Mouse (Mus musculus): ENCODE data around the gene Fsd1.
A peak's percentile ranks its signal among the peaks of the same experiment; 100 is the strongest.

The Fsd1 gene

GRCm38 (mm10) chr17:56030919-56031318, 44.6 kb downstream of the Fsd1 start:
- no peak for DNase-seq (ENCODE audit: low spot score)

- DNase-seq (ENCODE audit: low spot score) = no peak
These were observed 45.1 kb downstream of the Fsd1 start for GRCm38 (mm10) chr17:56031431-56031830.

DNA sequence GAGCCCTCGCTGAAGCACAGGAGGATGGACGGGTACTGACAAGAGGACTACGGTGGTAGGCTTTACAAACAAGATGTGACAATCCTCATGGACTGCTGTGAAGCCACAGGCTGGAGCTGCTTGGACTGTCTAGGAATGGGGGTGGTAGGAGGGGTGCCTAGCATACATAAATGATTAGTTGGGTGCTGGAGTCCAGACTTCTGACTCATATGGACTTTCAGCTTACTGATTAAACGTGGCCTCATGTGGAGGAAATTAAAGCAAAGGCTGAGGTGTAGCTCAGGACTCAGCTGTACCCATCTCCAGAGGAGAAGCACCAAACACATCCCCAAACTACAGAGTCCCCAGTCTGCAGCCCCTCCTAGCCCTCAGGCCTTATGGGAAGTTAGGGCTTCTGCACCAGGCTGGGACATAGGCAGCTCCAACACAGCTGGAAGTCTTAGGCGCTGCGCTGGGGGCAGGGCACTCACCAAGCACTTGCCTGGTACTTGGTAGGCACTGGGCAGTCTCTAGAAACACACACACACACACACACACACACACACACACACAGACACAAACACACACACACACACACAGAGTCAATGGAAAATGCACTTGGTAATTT, 45.9 kb downstream of the Fsd1 start:
- DNase-seq (ENCODE audit: low spot score) = no peak

- DNase-seq (ENCODE audit: low spot score) = no peak
These were observed 46.5 kb downstream of the Fsd1 start for GRCm38 (mm10) chr17:56032831-56033230.

DNA sequence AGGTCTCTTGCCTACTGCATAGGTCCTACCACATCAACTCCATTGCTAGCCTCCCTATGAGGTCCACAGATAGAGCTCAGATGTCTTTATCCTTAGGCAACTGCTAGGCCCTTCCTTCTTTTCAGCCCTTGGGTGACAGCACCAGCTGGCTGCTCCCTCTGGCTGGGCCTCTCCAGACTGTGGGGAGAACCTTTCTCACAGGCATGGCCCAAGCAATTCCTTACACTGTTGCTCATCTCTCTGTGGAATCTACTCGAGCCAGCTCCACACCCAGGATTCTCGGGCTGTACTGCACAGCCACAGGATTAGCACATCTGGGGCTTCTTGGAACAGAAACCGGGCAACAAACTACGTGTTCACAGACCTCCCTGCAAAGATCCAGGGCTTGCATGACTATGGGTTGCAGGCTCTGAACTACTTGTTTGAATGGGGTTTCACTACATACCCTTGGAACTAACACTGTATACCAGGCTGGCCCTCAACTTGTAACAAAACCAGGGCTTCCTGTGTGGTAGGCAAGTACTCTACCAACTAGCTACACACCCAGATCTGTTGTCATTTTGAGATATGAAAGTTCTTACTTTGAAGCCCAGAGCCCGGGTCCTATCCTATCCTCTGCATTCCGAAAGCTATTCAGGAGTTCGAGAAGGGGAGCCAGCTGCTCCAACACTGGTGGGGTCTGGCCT, 47.9 kb downstream of the Fsd1 start:
- DNase-seq (ENCODE audit: low spot score) = no peak

DNA sequence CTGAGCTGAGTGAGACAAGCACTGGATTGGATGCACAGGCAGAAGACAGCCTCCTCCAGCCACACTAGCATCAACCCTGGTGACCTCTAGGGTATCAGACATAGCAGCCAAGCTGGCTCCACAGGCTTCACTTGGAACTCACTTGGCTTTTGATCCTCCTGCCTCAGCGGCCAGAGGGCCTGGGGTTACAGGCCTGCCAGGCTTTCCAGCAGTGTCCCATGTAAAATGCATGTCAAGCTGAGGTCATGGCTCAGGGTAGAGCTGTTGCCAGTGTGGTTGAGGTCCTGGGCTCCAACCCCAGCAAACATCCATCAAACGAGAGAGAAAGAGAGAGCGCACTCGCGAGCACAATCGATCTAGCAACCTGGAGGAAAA, 48.4 kb downstream of the Fsd1 start:
- DNase-seq (ENCODE audit: low spot score) = no peak

DNA sequence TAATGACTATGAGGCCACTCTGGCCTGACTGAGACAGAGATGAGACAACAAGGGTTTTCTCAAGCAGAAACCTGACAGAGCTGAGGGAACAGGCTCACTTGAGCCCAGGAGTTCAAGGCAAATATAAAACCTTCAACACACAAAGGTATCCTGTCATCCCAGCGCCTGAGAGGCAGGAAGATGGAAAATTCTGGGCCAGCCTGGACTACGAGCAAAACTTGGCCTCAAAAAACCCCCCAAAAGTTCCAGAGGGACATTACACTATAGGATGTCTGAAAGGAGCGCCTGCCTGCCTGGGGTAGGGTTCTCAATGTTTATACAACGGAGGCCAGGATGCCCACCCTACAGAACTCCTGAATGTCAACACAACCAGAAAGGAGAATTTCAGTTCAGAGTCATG, 48.9 kb downstream of the Fsd1 start:
- no peak for DNase-seq (ENCODE audit: low spot score)

DNA sequence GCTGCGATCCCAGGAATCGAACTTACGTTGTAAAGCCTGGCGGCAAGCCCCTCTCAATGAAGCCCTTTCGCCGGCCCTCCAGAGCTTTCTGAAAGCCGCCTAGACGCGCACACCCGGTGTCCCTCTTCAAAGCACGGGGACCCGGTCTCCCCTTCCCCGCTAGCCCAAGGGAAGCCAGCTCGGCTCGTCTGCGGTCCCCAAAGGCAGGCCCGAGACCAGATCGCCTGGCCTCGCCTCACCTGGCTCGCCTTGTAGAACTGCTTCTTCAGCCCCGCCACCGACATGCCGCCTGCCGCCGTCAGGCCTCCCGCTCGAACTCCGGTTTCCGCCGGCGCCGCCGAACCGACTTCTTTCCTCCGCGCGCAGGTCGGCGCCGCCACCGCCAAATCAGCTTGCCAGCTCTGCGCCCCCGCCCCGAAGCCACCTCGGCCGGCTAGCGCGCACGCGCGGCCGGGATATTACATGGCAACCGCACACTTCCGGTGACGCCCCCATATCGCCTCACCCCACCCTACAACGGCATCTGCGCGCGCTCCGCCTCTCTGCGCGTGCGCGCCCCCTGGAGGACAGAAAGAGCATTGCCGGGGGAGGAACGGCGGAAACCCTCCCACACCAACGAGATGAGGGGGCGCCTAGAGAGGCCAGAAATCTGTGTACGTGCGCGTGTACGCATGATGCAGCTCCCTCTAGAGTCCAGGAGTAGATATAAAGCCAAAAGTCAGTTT, 50.0 kb downstream of the Fsd1 start, which contains the start of gene Sh3gl1:
Sh3gl1 (minus strand) TSS at position 460 of the 725 bp plus-strand sequence.
- peak; percentile 97 for DNase-seq (ENCODE audit: low spot score)

GRCm38 (mm10) chr17:56036901-56037287, 50.6 kb downstream of the Fsd1 start:
- DNase-seq (ENCODE audit: low spot score) = no peak

- no peak for DNase-seq (ENCODE audit: low spot score)
These were observed 52.4 kb downstream of the Fsd1 start for GRCm38 (mm10) chr17:56038583-56039261.

DNA sequence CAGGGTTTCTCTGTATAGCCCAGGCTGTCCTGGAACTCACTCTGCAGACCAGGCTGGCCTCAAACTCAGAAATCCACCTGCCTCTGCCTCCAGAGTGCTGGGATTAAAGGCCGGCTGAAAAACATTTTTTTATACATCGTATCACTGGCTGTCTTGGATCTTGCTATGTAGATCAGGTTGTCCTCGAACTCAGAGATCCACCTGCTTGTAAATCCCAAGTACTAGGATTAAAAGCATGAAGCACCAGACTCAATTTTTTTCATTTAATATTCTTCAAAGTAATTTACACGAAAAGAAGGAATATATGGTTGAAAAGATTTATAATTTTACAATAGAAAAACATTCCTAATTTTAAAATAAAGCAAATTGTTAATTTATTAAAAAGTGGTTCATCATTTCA, 53.0 kb downstream of the Fsd1 start:
- DNase-seq (ENCODE audit: low spot score) = no peak

DNA sequence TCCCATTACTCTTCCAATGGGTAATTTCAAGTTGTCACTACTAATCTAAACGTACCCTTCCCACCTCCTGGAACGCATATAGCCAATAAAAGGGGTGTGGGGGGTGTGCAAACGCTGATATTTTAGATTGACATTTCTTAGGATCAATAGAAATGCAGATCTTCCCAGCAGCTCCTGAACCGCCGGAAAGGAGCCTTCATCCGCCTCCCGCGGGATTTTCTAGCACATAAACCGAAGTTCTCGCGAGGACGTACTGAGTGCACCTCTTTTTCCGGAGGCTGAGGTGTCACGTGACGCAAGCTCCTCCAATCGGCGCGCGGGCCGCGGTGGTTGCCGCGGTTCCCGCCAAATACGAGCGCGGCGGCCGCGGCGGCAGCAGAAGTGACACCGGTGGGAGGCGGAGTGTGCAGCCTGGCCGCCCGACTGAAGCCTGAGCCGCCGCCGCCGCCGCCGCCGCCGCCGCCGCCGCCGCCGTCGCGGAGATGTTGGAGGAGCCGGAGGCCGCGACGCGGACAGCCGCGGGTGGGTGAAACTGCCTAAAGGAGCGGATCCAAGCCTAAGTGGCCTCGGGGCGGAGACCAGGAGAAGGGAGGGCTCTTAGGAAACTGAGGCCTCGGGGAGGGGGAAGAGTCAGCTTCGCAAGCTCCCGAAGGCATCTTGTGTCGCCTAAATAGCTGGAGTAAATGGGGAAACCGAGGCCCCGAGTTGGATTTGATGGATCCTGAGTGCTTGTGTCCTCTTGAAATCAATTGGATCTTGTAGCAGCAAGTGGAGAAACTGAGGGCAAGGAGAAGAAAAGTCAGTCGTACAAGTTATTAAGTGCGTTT, 53.9 kb downstream of the Fsd1 start, which contains the start of gene Chaf1a:
Chaf1a (plus strand) TSS at position 410 of the 827 bp plus-strand sequence.
- peak; percentile 100 for DNase-seq (ENCODE audit: low spot score)

DNA sequence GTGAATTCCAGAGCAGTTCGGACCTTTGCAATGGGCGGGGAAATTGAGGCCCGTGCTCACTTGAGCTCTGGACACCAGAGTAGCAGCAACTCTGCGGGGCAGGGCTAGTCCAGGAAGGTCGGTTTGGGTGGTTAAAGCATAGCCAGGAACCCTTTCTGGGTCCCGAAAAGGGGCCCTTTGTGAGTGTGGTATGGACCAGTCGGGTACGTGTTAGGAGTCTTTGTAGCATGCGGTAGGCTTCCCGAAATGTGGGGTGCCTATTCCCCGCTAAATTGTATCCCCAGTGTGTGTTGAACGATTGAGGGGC, 54.5 kb downstream of the Fsd1 start:
- DNase-seq (ENCODE audit: low spot score) = no peak
